Mouse (Mus musculus) thymus, adult 18-20 months (tissue): ENCODE measurements around the gene Tbc1d12.

ENCODE experiments used
- DNase-seq, 2 experiments: peaks; one replicate each; pipeline ENCODE4 v3.0.0; 2022; ENCODE audit warnings: mixed read lengths in 2 of 2

Gene Tbc1d12

DNA sequence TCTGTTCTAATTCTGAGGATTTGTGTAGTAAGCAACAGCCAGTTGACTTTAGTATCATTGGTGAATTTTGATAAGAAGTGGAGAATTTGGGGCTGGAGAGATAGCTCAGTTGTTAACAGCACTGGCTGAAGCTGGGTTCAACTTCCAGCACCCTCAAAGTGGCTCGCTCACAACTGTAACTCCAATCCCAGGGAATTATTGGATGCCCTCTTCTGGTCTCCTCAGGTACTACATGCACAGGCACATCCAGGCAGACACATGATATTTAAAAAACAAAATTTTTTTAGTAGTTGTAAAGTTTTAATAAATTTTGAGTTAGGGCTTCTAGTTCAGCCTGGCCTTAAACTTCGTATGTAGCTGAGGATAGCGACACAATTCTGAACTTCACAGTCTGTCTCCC lies 79.3 kb downstream of the Tbc1d12 start:
- DNase-seq, result no peak

DNA sequence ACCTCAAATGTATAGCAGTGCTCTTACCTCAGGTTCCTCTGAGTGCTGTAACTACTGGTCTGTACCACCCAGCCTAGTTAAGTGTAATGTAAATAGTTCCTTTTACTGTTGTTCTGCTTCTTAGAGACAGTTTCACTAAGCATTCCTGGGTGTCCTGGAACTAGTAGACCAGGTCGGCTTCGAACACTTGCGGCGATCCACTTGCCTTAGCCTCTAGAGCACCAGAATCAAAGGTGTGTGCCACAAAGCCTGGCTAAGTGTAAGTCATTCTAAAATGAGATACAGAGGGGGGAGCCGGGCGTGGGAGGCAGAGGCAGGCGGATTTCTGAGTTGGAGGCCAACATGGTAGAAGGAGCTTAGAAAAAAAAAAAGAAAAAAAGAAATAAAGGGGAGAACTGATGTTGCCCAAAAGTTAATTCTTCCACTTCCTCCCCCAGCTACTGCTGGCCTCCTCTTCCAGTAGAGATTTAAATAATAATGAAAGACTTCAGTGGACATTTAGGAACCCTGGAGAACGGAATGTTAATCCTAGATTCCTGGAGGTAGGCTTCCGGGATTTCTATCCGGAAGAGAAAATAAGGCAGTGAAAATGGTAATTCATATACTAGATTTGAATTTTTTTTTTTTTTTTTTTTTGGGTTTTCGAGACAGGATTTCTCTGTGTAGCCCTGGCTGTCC lies 92.2 kb downstream of the Tbc1d12 start:
- DNase-seq, result no peak

DNA sequence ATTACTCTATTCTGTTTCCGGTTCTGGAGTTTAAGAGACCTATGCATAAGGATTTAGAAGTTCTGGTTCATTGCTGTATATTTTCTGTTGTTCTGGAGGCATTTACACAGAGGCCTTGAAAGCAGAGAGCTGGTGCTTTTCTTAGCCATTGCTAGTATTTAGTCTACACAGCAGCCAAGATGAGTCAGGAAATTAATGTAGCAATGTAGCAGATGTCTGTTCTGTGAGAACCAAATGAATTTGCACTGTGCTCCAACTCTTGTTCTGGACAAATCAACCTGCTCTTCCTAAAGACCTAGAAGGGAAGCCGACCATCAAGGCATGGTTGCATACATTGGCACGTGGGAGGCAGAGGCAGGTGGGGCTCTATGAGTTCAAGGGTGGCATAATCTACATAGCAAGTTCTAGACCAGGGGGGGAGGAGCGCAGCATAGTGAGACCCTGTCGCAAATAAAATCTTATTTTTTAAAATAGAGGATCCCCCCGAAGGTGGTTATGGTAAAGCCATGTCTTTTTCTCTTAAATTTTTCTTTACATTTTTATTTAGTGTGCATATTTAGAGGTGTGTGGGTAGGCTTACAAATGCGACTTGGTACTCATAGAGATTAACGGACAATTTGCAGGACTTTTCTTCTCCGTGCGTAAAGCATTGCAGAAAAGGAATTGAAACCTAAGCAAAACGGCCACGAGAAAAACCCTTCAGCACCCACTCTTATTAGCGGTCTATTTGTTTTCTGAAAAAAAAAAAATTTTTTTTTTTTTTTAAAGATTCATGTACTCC lies 93.3 kb downstream of the Tbc1d12 start:
- no peak for DNase-seq

DNA sequence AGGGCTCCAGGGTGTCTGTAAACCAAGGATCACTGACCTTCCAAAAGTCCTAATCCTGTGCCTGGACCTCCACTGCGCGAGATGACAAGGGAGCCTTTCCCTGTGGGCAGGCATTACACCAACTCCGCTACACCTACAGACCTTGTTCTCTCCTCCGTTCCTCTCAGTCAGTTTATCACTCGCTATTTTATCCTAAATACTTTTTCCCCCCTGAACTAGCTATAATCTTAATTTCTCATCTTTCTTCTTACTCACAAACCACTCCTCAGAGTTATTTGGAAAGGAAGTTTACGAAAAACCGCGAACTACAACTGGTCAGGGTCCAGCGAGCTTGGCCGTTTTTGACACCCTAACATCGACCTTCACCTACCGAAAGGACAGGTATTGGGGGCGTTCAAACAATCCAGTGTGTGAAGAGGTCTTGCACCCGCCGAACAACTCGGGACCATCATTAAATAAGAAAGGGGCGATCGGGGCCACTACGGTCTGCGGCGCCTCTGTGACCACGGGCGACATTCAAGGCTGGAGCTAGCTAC lies 93.9 kb downstream of the Tbc1d12 start:
- no peak for DNase-seq

DNA sequence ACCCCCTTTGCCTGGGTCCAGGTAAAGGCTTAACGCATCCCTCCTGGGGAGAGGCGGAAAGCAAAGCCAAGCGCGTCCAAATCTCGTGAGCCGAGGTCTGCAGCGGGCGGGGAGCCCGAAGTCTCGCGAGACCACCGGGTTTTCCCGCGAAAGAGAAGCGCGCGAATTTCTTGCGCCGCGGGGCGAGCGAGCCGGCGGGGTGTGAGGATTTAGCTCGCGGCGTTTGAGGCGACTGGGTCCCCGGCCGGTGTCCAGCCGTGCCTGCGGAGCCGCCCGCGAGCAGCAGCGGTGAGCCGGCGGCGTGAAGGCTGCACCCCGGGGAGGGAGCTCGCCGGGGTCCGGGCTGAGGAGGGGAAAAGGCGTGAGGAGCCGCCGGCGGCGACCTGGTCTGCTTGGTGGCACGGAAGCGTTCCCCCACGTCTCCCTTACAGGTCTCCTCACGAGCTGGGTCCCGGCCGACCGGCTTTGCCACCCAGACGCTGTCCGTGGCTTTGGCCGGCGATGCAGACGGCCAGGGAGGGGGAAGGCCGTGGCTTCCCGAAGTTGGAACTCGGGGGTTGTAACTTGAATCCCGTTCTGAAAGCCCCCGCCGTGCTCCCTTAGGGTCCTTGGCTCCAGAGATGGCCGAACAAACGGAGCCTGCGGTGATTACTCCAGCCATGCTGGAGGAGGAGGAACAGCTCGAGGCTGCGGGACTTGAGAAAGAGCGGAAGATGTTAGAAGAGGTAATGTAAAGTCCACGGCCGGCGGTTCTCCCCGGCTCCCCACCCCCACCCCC lies 94.6 kb downstream of the Tbc1d12 start, which contains the start of gene Hells:
TSS of gene Hells (plus strand) at position 128 of the 778 bp plus-strand sequence.
- peak; percentile 70 to 79 for DNase-seq

DNA sequence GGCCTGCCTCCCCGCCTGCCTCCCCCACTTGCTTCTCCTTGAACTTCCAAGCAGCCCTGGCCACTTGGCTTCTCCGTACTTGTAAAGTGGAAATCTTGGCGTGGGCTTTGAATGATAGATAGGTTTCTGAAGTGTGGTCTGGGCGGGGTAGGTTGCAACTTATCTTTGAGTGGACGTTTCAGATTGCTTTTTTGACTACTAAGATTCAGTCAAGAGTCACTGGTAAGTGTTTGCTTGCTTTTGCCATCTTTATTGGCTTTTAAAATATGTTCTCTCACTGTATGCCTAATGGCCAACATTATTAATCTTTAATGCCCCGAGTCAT lies 95.1 kb downstream of the Tbc1d12 start:
- no peak for DNase-seq

DNA sequence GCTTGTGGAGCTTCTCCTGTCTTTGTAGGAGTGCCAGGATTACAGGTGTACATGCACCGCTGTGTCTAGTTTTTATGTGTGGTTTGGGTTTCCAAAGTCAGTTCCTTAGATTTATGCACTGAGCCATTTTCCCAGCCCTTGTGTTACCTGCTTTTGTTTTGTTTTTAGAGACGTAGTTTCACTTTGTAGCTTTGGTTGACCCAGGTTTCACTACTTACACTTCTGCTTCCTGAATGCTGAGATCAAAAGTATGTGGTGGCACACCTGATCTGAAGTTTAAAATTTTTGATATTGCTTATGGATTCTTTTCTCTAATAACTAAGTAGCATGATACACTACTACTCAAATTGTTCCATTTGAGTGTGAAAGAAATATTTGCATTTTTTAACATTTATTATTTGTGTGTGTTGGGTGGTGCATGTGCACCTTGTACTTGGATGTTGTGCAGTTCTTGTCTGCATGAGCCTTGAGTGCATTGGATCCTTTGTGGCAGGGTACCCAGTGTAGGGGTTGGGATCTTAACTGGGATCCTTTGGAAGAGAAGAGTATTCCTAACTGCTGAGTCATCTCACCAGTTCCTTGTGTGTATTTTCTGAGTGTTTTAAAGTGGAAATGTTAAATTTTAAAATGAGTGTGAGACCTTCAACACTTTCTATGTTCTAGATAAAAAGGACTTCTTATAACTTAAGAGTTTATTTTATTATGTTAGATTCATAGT lies 108.4 kb downstream of the Tbc1d12 start:
- no peak for DNase-seq
